Comparison of ENCODE assay signal across 9 mouse cellular contexts in genomic region chr17:87474501-87474795, GRCm38 (mm10). TPM values are rescaled to one million over a fixed set of nuclear protein-coding genes. Genes with fewer than 3 reads are reported as not detected.
DNase-seq lines count a peak whose midpoint lies in the region; ATAC-seq lines count a peak whose summit lies in the region.
"Had no signal": no experiment of that assay in that cellular context is flagged by ENCODE, and none has a peak within 500 bp of the region (broad histone marks: within the 10 kb centered on the region; RNA-seq: fewer than 3 reads in every experiment).

No protein-coding gene starts in this region.

- peaks cover 23% of the 10 kb centered on the region for H3K4me1 ChIP-seq in embryonic facial prominence, embryonic 14.5 days (ENCODE audit: control insufficient read depth, insufficient read depth, low read length)
- peaks cover 30% of the 10 kb centered on the region for H3K4me1 ChIP-seq in intestine, embryonic 15.5 days (replicated peaks)
- peaks cover 20% of the 10 kb centered on the region for H3K4me1 ChIP-seq in midbrain, embryonic 16.5 days (ENCODE audit: control insufficient read depth, insufficient read depth, low read length)

- no peaks in the 10 kb centered on the region for H3K36me3 ChIP-seq in embryonic facial prominence, embryonic 14.5 days (ENCODE audit: control insufficient read depth, insufficient read depth, low read length)
- no peaks in the 10 kb centered on the region for H3K36me3 ChIP-seq in intestine, embryonic 15.5 days
- H3K36me3 ChIP-seq in midbrain, embryonic 16.5 days (ENCODE audit: control insufficient read depth, insufficient read depth, low read length) = no peaks in the 10 kb centered on the region

- H3K27me3 ChIP-seq in embryonic facial prominence, embryonic 14.5 days (replicated peaks; ENCODE audit: control insufficient read depth, insufficient read depth, low read length) = 0 out of 2 replicates have a peak, but pooled peaks cover 4% of the 10 kb centered on the region
- no peaks in the 10 kb centered on the region for H3K27me3 ChIP-seq in intestine, embryonic 15.5 days (replicated peaks)
- no peaks in the 10 kb centered on the region for H3K27me3 ChIP-seq in midbrain, embryonic 16.5 days (ENCODE audit: control insufficient read depth, insufficient read depth, low read depth, low read length)

- ATAC-seq in embryonic facial prominence, embryonic 14.5 days (ENCODE audit: low read depth) = peak; percentile 13; the same call in 1 of the 2 replicates
- peak; percentile 34; the same call in 1 of the 2 replicates for ATAC-seq in intestine, embryonic 15.5 days
- no peak for ATAC-seq in midbrain, embryonic 16.5 days
- ATAC-seq in frontal cortex, adult (ENCODE audit: low TSS enrichment) = no peak

- peak overlapping the region; percentile 79 for H3K4me2 ChIP-seq in embryonic facial prominence, embryonic 14.5 days (ENCODE audit: low read depth, low read length)
- H3K4me2 ChIP-seq in intestine, embryonic 15.5 days (replicated peaks) = peak overlapping the region; percentile 79
- H3K4me2 ChIP-seq in midbrain, embryonic 16.5 days (ENCODE audit: low read length) = peak overlapping the region; percentile 59

- peak overlapping the region; percentile 25; the same call in 1 of the 2 replicates for H3K27ac ChIP-seq in embryonic facial prominence, embryonic 14.5 days (replicated peaks; ENCODE audit: low read depth, low read length)
- no peak overlapping the region for H3K27ac ChIP-seq in intestine, embryonic 15.5 days
- 0 out of 2 replicates have a peak overlapping the region, but pooled peaks have one; percentile 61 for H3K27ac ChIP-seq in midbrain, embryonic 16.5 days (ENCODE audit: low read length)

- H3K9ac ChIP-seq in embryonic facial prominence, embryonic 14.5 days (ENCODE audit: low read depth, low read length) = peak overlapping the region; percentile 58
- peak overlapping the region; percentile 47; the same call in 1 of the 2 replicates for H3K9ac ChIP-seq in intestine, embryonic 15.5 days
- peak overlapping the region; percentile 62 for H3K9ac ChIP-seq in midbrain, embryonic 16.5 days (ENCODE audit: low read depth, low read length)

- peak overlapping the region; percentile 38 for H3K4me3 ChIP-seq in embryonic facial prominence, embryonic 14.5 days (ENCODE audit: low read depth, low read length)
- peak overlapping the region; percentile 33 for H3K4me3 ChIP-seq in intestine, embryonic 15.5 days (replicated peaks)
- peak overlapping the region; percentile 29 for H3K4me3 ChIP-seq in midbrain, embryonic 16.5 days (ENCODE audit: low read depth, low read length)

- WGBS in embryonic facial prominence, embryonic 14.5 days = 0% methylated on average over 7 of the region's 7 CpGs
- WGBS in intestine, embryonic 15.5 days = 3% methylated on average over 7 of the region's 7 CpGs
- 1% methylated on average over 7 of the region's 7 CpGs for WGBS in midbrain, embryonic 16.5 days

- peak; percentile 30 for DNase-seq in kidney, postnatal 10 days
- no peak for DNase-seq in kidney, adult 8-10 months
- DNase-seq in embryonic facial prominence, embryonic 14.5 days (ENCODE audit: low spot score) = no peak
- DNase-seq in adrenal gland, postnatal 14 days = no peak
- DNase-seq in adrenal gland, adult 2 months = no peak

- no peaks in the 10 kb centered on the region for H3K9me3 ChIP-seq in embryonic facial prominence, embryonic 14.5 days (ENCODE audit: control insufficient read depth, low read length)
- H3K9me3 ChIP-seq in intestine, embryonic 15.5 days = no peaks in the 10 kb centered on the region
- no peaks in the 10 kb centered on the region for H3K9me3 ChIP-seq in midbrain, embryonic 16.5 days (replicated peaks; ENCODE audit: control insufficient read depth, low read length, poor library complexity, severe bottlenecking)

RNA-seq across cellular contexts. Expression of gene Calm2, which starts 27.7 kb away (rescaled TPM):
- 1,001 and 1,028 TPM in 2 replicates for polyA plus RNA-seq in embryonic facial prominence, embryonic 14.5 days (2014; fragmentation: Nextera tagmentation; extraction: Ambion mirVana)
- 1,049 and 1,135 TPM in 2 replicates for polyA plus RNA-seq in intestine, embryonic 15.5 days (2015; fragmentation: Nextera tagmentation; extraction: Ambion mirVana)
- polyA plus RNA-seq in midbrain, embryonic 16.5 days (2015; fragmentation: Nextera tagmentation; extraction: Ambion mirVana) = 2,230 and 2,642 TPM in 2 replicates
- total RNA-seq in adrenal gland, postnatal 14 days (2021) = 430 and 435 TPM in 2 replicates
- 100 to 1,000 TPM; 485 to 563 TPM for total RNA-seq in adrenal gland, adult 2 months (2021)
- 6.4 and 6.8 TPM in 2 replicates for polyA plus RNA-seq in adrenal gland, adult 2 months (2012; rRNA removed)

RNA-seq across cellular contexts. Expression of gene Stpg4, which starts 46.9 kb away (rescaled TPM):
- polyA plus RNA-seq in embryonic facial prominence, embryonic 14.5 days (2014; fragmentation: Nextera tagmentation; extraction: Ambion mirVana) = not detected in 2 replicates
- not detected in 2 replicates for polyA plus RNA-seq in intestine, embryonic 15.5 days (2015; fragmentation: Nextera tagmentation; extraction: Ambion mirVana)
- polyA plus RNA-seq in midbrain, embryonic 16.5 days (2015; fragmentation: Nextera tagmentation; extraction: Ambion mirVana) = 0.34 TPM in 1 of 2 replicates, not detected in the other
- not detected in 2 replicates for total RNA-seq in adrenal gland, postnatal 14 days (2021)
- total RNA-seq in adrenal gland, adult 2 months (2021) = not detected
- not detected in 2 replicates for polyA plus RNA-seq in adrenal gland, adult 2 months (2012; rRNA removed)
- total RNA-seq: MEL had no signal

Comparison
In these comparisons a context has a peak if more than half of its experiments do, and no peak if none do; other contexts are left out.
1. ATAC-seq: peak in embryonic facial prominence, embryonic 14.5 days (single experiment) and intestine, embryonic 15.5 days (single experiment); none in midbrain, embryonic 16.5 days (single experiment) and frontal cortex, adult (single experiment).
2. RNA of gene Calm2, which starts 27.7 kb away (polyA plus RNA-seq): 2,230 to 2,642 TPM in midbrain, embryonic 16.5 days, 1,049 to 1,135 TPM in intestine, embryonic 15.5 days and 1,001 to 1,028 TPM in embryonic facial prominence, embryonic 14.5 days; 6.4 to 6.8 TPM in adrenal gland, adult 2 months; every median in the first group is over 100 times any median in the second.
3. Peak in every context shown above with its lines, with median percentiles within 50 percentile points of each other: H3K4me2 ChIP-seq, H3K4me3 ChIP-seq and H3K9ac ChIP-seq.